15 mouse cellular contexts compared by ENCODE assay signal in the genomic region with DNA sequence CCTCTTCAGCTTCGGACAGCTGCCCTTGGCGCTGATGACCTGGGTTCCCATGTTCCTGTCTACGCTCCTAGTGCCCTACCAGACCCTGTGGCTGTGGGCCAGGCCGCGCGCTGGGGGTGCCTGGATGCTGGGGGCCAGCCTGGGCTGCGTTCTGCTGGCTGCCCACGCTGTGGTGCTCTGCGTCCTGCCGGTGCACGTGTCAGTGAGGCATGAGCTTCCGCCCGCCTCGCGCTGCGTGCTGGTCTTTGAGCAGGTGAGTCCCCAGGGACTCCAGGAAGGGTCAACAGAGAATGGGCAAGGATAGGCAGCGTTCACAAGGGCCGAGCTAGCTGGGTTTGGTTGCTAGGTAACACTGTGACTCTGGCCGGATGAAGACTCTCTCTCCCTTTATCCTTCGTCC. TPM values are rescaled to one million over a fixed set of nuclear protein-coding genes. Genes with fewer than 3 reads are reported as not detected.
DNase-seq lines count a peak whose midpoint lies in the region; ATAC-seq lines count a peak whose summit lies in the region.
"Had no signal": no experiment of that assay in that cellular context is flagged by ENCODE, and none has a peak within 500 bp of the region (broad histone marks: within the 10 kb centered on the region; RNA-seq: fewer than 3 reads in every experiment).

No protein-coding gene starts in this region.

- H3K9me3 ChIP-seq in liver, embryonic 15.5 days (replicated peaks), result no peaks in the 10 kb centered on the region
- no peaks in the 10 kb centered on the region for H3K9me3 ChIP-seq in embryonic facial prominence, embryonic 10.5 days
- H3K9me3 ChIP-seq in limb, embryonic 12.5 days, result no peaks in the 10 kb centered on the region
- H3K9me3 ChIP-seq in neural tube, embryonic 15.5 days (replicated peaks), result no peaks in the 10 kb centered on the region

- WGBS in liver, embryonic 15.5 days (ENCODE audit: insufficient replicate concordance), result 70% methylated on average over 20 of the region's 20 CpGs
- WGBS in embryonic facial prominence, embryonic 10.5 days, result 34% methylated on average over 20 of the region's 20 CpGs
- 51% methylated on average over 20 of the region's 20 CpGs for WGBS in limb, embryonic 12.5 days
- 32% methylated on average over 20 of the region's 20 CpGs for WGBS in neural tube, embryonic 15.5 days

- peaks cover 4% of the 10 kb centered on the region for H3K4me1 ChIP-seq in liver, embryonic 15.5 days (replicated peaks)
- peaks cover 27% of the 10 kb centered on the region for H3K4me1 ChIP-seq in embryonic facial prominence, embryonic 10.5 days
- no peaks in the 10 kb centered on the region for H3K4me1 ChIP-seq in limb, embryonic 12.5 days (replicated peaks)
- H3K4me1 ChIP-seq in neural tube, embryonic 15.5 days, result peaks cover 8% of the 10 kb centered on the region; the same call in 1 of the 2 replicates

- DNase-seq in liver, result no peak
- DNase-seq in embryonic facial prominence, embryonic 10.5 days (ENCODE audit: low spot score), result peak; percentile 37
- no peak for DNase-seq in layer of hippocampus, adult 9-10 months (ENCODE audit: low spot score)
- no peak for DNase-seq in spleen, postnatal 4 days (ENCODE audit: low spot score in 2 of 2)
- DNase-seq in layer of hippocampus, postnatal 14 days (ENCODE audit: low spot score in 2 of 2), result no peak
- DNase-seq: layer of hippocampus, postnatal 36 days; right cerebral cortex, adult 18-20 months had no signal

- no peak overlapping the region for H3K4me3 ChIP-seq in liver, embryonic 15.5 days (replicated peaks)
- H3K4me3 ChIP-seq in embryonic facial prominence, embryonic 10.5 days, result peak overlapping the region; percentile 23; the same call in 1 of the 2 replicates
- H3K4me3 ChIP-seq in limb, embryonic 12.5 days (replicated peaks), result no peak overlapping the region
- no peak overlapping the region for H3K4me3 ChIP-seq in neural tube, embryonic 15.5 days (replicated peaks)
- H3K4me3 ChIP-seq: heart, adult 2 months; liver, embryonic 12.5 days had no signal

- H3K27me3 ChIP-seq in liver, embryonic 15.5 days, result no peaks in the 10 kb centered on the region
- no peaks in the 10 kb centered on the region for H3K27me3 ChIP-seq in embryonic facial prominence, embryonic 10.5 days (replicated peaks; ENCODE audit: low read depth, poor library complexity, severe bottlenecking)
- H3K27me3 ChIP-seq in limb, embryonic 12.5 days, result no peaks in the 10 kb centered on the region
- no peaks in the 10 kb centered on the region for H3K27me3 ChIP-seq in neural tube, embryonic 15.5 days (replicated peaks)
- H3K27me3 ChIP-seq: CH12.LX; liver, embryonic 12.5 days had no signal

- 0 out of 2 replicates have a peak, but pooled peaks have one; percentile 10 for ATAC-seq in liver, embryonic 15.5 days (ENCODE audit: insufficient read depth)
- ATAC-seq in limb, embryonic 12.5 days (ENCODE audit: insufficient number of reproducible peaks, insufficient read depth, low FRiP score, low TSS enrichment, low read depth), result no peak
- ATAC-seq in neural tube, embryonic 15.5 days (ENCODE audit: low FRiP score), result no peak
- ATAC-seq: activated CD4-positive, CD25-positive, alpha-beta regulatory T cell, adult 4 months; liver, embryonic 12.5 days had no signal

- no peak overlapping the region for H3K4me2 ChIP-seq in liver, embryonic 15.5 days
- no peak overlapping the region for H3K4me2 ChIP-seq in limb, embryonic 12.5 days
- H3K4me2 ChIP-seq in neural tube, embryonic 15.5 days, result peak overlapping the region; percentile 11; the same call in 1 of the 2 replicates
- H3K4me2 ChIP-seq: liver, embryonic 12.5 days had no signal

- no peak overlapping the region for H3K27ac ChIP-seq in liver, embryonic 15.5 days (replicated peaks)
- H3K27ac ChIP-seq in embryonic facial prominence, embryonic 10.5 days (replicated peaks), result peak overlapping the region; percentile 68
- H3K27ac ChIP-seq in limb, embryonic 12.5 days, result no peak overlapping the region
- H3K27ac ChIP-seq in neural tube, embryonic 15.5 days (replicated peaks), result no peak overlapping the region
- H3K27ac ChIP-seq: heart, adult 2 months; liver, embryonic 12.5 days had no signal

- H3K36me3 ChIP-seq in liver, embryonic 15.5 days (replicated peaks), result peaks cover 16% of the 10 kb centered on the region; the same call in 1 of the 2 replicates
- no peaks in the 10 kb centered on the region for H3K36me3 ChIP-seq in embryonic facial prominence, embryonic 10.5 days (replicated peaks)
- no peaks in the 10 kb centered on the region for H3K36me3 ChIP-seq in limb, embryonic 12.5 days
- no peaks in the 10 kb centered on the region for H3K36me3 ChIP-seq in neural tube, embryonic 15.5 days

- H3K9ac ChIP-seq in liver, embryonic 15.5 days, result no peak overlapping the region
- H3K9ac ChIP-seq in limb, embryonic 12.5 days (replicated peaks), result 0 out of 2 replicates have a peak overlapping the region, but pooled peaks have one; percentile 31
- H3K9ac ChIP-seq in neural tube, embryonic 15.5 days (replicated peaks), result no peak overlapping the region
- H3K9ac ChIP-seq: liver, embryonic 12.5 days had no signal

RNA-seq across cellular contexts. Expression of a gene that starts 6.5 kb away (rescaled TPM):
- polyA plus RNA-seq in liver, embryonic 15.5 days (2015; fragmentation: Nextera tagmentation; extraction: Ambion mirVana), result 33.1 and 34.7 TPM in 2 replicates
- polyA plus RNA-seq in embryonic facial prominence, embryonic 10.5 days (2016; fragmentation: Nextera tagmentation; extraction: Ambion mirVana), result 0.09 and 0.18 TPM in 2 replicates
- polyA plus RNA-seq in limb, embryonic 12.5 days (2016; fragmentation: Nextera tagmentation; extraction: Ambion mirVana), result 0.15 TPM in 1 of 2 replicates, not detected in the other
- 0.06 and 0.68 TPM in 2 replicates for polyA plus RNA-seq in neural tube, embryonic 15.5 days (2015; fragmentation: Nextera tagmentation; extraction: Ambion mirVana)
- not detected for total RNA-seq in layer of hippocampus, postnatal 14 days (2021)

RNA-seq across cellular contexts. Expression of a gene that starts 12.7 kb away (rescaled TPM):
- polyA plus RNA-seq in liver, embryonic 15.5 days (2015; fragmentation: Nextera tagmentation; extraction: Ambion mirVana), result 1.8 and 1.9 TPM in 2 replicates
- 0.26 and 0.36 TPM in 2 replicates for polyA plus RNA-seq in embryonic facial prominence, embryonic 10.5 days (2016; fragmentation: Nextera tagmentation; extraction: Ambion mirVana)
- 0.96 and 1.2 TPM in 2 replicates for polyA plus RNA-seq in limb, embryonic 12.5 days (2016; fragmentation: Nextera tagmentation; extraction: Ambion mirVana)
- 3.2 and 3.5 TPM in 2 replicates for polyA plus RNA-seq in neural tube, embryonic 15.5 days (2015; fragmentation: Nextera tagmentation; extraction: Ambion mirVana)
- total RNA-seq in layer of hippocampus, postnatal 14 days (2021), result 1 to 10 TPM; 3.0 to 4.0 TPM
- total RNA-seq: common myeloid progenitor, adult 5-6 weeks had no signal

RNA-seq across cellular contexts. Expression of a gene that starts 20.8 kb away (rescaled TPM):
- 12.9 and 14.6 TPM in 2 replicates for polyA plus RNA-seq in liver, embryonic 15.5 days (2015; fragmentation: Nextera tagmentation; extraction: Ambion mirVana)
- 12.7 and 13.2 TPM in 2 replicates for polyA plus RNA-seq in embryonic facial prominence, embryonic 10.5 days (2016; fragmentation: Nextera tagmentation; extraction: Ambion mirVana)
- 12.9 and 16.8 TPM in 2 replicates for polyA plus RNA-seq in limb, embryonic 12.5 days (2016; fragmentation: Nextera tagmentation; extraction: Ambion mirVana)
- polyA plus RNA-seq in neural tube, embryonic 15.5 days (2015; fragmentation: Nextera tagmentation; extraction: Ambion mirVana), result 83.6 and 96.0 TPM in 2 replicates
- 100 to 1,000 TPM; 163 to 164 TPM for total RNA-seq in layer of hippocampus, postnatal 14 days (2021)

RNA-seq across cellular contexts. Expression of a gene that starts 46.2 kb away (rescaled TPM):
- 15.3 and 18.9 TPM in 2 replicates for polyA plus RNA-seq in liver, embryonic 15.5 days (2015; fragmentation: Nextera tagmentation; extraction: Ambion mirVana)
- 77.6 and 79.3 TPM in 2 replicates for polyA plus RNA-seq in embryonic facial prominence, embryonic 10.5 days (2016; fragmentation: Nextera tagmentation; extraction: Ambion mirVana)
- polyA plus RNA-seq in limb, embryonic 12.5 days (2016; fragmentation: Nextera tagmentation; extraction: Ambion mirVana), result 108 and 115 TPM in 2 replicates
- 45.1 and 48.7 TPM in 2 replicates for polyA plus RNA-seq in neural tube, embryonic 15.5 days (2015; fragmentation: Nextera tagmentation; extraction: Ambion mirVana)
- total RNA-seq in layer of hippocampus, postnatal 14 days (2021), result 10 to 100 TPM; 69.8 to 76.3 TPM

RNA-seq across cellular contexts. Expression of a gene that starts 47.7 kb away (rescaled TPM):
- polyA plus RNA-seq in liver, embryonic 15.5 days (2015; fragmentation: Nextera tagmentation; extraction: Ambion mirVana), result 40.5 and 56.5 TPM in 2 replicates
- 48.6 and 48.7 TPM in 2 replicates for polyA plus RNA-seq in embryonic facial prominence, embryonic 10.5 days (2016; fragmentation: Nextera tagmentation; extraction: Ambion mirVana)
- 70.6 and 72.9 TPM in 2 replicates for polyA plus RNA-seq in limb, embryonic 12.5 days (2016; fragmentation: Nextera tagmentation; extraction: Ambion mirVana)
- 33.6 and 43.7 TPM in 2 replicates for polyA plus RNA-seq in neural tube, embryonic 15.5 days (2015; fragmentation: Nextera tagmentation; extraction: Ambion mirVana)
- total RNA-seq in layer of hippocampus, postnatal 14 days (2021), result 10 to 100 TPM; 40.5 to 42.4 TPM

Comparison
In these comparisons a context has a peak if more than half of its experiments do, and no peak if none do; other contexts are left out.
1. RNA of a gene that starts 6.5 kb away (polyA plus RNA-seq): 33.1 to 34.7 TPM in liver, embryonic 15.5 days; 0.09 to 0.18 TPM in embryonic facial prominence, embryonic 10.5 days, 0.06 to 0.68 TPM in neural tube, embryonic 15.5 days and 0.15 TPM in limb, embryonic 12.5 days; every median in the first group is over 10 times any median in the second.